Mouse (Mus musculus) layer of hippocampus, adult 9-10 months (tissue): Measurements from ENCODE around the gene Gba.

ENCODE experiments used
- DNase-seq: peaks from one replicate; pipeline ENCODE4 v3.0.0; 2022; ENCODE audit warnings: low spot score

Gba gene

DNA sequence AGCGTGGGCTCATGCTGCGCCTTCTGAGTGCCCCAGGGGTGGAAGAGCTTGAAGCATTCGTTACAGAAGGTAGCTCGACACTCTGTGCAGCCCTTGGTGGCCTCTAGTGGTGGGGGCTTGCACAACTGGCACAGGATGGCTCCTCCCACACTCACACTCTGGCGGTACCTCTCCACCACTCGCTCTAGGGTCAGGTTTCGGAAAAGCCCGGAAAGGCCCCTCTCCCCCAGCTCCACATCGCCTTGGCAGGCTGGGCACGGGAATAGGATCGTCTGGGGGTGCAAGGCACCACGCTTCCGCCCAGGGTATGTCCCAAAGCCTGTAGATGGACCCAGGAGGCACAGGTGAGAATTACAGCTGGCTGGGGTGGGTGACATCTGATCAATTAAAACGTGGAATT, 40.9 kb downstream of the Gba start:
- no peak for DNase-seq

DNA sequence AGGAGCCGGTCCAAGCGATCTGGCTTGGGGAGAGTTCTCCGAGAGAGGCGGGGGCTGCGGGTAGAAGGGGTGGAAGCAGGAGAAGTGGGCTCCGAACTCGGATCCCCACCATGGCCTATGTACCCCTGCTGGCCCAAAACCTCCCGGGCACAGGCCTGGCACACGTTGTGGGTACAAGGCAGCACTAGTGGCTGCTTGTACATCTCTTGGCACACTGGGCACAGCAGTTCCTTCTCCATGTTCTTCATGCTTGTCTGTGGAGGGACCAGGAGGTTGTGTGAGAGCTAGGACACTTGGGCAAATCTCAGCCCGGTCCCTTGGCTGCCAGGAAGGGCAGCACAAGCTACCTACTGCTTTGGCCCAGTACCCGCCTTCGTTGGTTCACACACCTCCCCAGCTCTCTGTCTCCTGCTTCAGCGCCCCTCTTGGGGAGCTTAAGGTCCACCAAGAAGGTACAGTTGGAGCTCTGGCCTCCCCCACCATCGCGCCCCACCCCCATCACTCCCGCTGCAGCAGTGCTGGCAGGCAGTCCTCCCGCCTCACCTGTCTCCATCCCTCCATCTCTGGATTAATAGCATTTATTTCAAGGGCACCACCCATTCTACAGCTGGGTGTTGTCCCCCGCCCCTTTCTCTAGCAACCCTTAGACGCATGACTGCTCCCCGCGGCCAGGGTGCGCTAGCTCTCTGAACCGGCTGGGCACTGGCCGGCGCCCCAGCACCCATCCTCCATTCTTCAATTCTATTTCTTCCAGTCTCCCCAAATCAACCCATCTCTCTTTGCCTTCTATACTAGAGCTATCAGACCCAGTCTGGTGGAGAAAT, 41.6 kb downstream of the Gba start:
- DNase-seq = no peak

DNA sequence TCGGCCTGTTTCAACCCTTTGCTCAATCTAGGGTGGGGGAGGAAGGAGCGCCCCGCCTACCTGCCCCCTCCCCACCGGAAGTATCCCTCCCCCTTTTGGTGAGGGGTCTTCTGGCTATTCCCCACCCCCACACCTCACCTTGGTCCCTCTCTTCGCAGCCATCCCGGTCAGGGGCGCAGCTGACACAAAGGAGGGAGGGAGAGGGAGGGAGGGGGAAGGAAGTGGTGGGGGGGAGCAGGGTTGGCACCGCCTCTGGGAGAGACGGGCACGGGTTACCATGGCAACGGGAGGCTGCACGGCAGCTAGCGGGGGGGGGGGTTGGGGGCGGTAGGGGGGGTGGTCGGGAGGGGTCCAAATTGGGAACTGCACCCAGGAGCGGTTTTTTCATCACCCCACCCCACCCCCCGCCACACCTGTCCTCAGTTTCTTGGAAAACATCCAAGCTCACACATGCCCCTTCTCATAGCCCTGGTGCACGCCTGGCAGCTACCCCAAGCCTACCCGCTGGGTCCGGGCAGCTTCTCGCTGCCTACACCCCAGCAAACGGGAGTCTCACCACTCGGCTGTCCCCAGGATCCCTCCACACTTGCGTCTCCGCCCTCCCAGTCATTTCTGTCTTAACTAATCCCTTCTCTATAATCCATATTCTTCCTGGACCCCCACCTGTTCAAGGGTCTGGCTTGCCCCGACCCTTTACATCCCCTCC, 42.4 kb downstream of the Gba start:
- DNase-seq = no peak

DNA sequence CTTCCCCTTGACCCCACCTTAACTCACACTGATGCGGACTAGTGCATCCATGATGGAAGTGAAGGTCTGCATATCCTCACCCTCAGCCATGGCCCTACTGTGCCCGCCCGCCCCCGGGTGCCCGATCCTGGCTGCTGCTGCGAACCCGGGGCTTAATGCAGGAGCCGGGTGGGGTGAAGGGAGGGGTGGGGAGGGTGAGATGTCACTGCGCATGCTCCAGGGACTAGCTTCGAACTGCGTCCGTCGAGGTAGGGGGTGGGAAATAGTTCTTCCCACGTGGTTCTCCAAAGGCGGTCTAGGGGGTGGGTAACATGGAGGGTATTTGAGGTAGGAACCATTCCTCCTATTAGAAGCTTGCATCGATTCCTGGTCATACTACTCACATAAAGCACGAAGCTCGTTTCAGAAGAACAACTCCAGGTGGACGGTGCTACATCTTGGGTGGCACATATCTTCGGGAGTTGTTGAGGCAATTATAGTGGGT, 43.0 kb downstream of the Gba start, which contains the start of gene Krtcap2:
Krtcap2 (plus strand) TSS at position 279 of the 484 bp plus-strand sequence.
- no peak for DNase-seq

DNA sequence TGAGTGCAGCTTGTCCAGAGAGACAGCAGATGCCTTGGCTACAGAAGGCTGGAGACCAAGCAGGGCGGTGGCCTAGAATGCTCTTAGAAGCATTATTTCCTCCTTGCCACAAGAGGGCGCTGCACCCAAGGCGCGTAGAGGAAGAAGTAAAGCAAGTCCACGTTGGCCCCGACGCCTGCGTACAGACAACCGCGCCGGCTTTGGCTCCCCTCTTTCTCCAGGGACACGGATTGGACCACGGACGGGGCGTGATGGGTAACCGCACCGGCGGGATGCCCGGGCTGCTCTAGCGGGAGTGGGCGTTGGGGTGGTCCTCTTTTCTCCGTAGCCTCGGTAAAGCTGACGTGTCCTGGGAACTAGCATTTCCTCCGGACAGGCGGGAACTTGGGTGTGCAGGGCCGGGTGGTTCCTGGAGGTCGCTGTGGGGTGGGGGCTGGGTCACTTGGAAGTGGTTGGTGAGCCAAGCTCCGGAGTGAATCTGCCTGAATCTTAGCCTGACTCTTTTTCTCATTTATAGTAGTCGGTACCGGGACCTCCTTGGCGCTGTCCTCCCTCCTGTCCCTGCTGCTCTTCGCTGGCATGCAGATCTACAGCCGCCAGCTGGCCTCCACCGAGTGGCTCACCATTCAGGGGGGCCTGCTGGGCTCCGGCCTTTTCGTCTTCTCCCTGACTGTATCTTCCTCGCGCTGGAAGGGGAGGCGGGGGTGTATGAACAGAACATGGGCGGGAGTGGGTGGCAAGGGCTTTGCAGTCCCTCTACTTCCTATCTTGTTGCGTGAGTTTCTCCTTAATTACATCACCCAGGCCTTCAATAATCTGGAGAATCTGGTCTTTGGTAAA, 43.8 kb downstream of the Gba start, which contains the start of gene Trim46:
Trim46 (minus strand) TSS at position 49 of the 840 bp plus-strand sequence.
- no peak for DNase-seq

DNA sequence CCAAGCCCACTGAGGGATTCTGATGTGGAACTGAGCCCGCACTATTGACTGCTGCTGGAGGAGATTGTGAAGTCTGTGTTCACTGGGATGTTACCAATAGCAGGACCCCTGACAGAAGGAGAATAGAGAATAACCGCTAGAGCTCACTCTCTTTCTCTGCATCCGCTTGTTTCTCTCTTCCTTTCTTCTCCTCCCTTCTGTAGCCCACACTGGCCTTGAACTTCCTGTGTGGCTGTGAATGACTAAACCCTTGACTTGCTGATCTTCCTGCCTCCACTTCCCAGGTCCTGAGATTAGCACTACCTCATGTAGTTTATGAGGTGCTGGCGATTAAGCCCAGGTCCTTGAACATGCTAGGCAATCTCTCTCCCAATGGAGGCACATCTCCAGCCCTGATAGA, 44.7 kb downstream of the Gba start:
- DNase-seq = no peak

DNA sequence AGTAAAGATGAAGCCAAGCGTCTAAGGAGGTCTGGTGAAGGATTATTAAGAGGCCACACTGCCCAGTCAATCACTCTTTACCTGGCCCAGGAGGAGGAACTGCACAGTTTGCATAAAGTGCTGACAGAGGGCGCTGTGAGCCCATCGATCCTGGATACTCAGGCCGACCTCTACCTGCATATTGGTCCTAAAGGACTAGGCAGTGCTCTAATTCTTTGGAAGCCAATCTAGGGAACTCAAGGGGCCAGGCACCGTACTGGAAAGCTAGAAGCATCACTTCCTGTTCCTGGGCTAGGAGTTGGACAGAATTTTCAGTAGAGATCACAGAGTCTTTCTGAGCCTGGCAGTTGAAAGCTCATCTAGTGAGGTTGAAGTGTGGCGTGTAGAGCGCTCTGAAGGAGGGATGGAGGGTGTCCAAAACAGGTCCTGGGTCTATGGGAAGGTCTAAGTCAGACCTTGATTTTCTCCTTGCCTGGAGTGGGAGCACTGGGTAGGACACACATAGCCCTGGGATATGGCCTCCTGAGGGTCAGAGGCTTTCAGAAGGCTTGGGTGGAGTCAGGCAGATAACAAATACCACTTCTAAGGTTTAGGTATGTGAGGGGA, 47.8 kb downstream of the Gba start:
- no peak for DNase-seq

DNA sequence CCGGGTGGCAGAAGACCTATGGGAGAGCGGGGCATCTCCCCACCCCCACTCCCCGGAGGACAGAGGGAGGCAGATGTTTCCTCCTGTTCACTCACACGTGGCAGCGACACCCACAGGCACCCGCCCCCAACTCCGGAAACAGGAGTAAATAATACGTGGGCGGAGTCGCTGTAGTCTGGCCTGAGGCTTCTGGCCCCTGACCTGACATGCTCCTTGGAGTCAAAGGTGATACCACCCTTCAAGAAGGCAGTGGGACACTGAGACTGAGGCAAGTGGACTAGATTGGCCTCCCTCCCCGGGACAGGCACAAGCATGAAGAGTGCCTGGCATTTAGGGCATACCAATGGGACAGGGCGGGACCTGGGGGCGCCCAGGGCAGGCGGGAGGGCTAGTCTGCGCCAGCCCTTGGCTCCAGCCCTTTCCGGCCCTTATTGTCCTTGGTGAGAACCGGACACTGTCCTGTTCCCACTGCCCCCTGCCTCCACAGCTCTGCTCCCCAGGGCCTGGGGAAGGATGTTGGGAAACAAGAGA, 48.7 kb downstream of the Gba start:
- DNase-seq = no peak

DNA sequence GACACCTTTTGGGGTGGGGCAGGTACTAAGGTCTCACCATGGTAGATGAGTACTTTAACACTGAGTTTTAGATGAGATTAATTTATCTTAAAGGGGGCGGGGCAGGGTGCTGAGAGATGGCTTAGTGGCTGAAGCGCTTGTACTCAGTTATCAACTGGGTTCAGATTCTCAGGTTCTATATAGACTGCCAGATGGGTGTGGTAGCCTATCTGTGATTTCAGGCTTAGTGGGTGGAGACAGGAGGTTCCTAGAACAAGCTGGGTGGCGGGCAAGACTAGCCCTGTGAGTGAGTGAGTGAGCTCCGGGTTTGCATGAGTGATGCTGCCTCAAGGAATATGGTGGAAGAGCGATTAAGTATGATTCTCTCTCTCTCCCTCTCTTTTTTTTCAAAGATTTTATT, 52.3 kb downstream of the Gba start:
- DNase-seq = no peak

DNA sequence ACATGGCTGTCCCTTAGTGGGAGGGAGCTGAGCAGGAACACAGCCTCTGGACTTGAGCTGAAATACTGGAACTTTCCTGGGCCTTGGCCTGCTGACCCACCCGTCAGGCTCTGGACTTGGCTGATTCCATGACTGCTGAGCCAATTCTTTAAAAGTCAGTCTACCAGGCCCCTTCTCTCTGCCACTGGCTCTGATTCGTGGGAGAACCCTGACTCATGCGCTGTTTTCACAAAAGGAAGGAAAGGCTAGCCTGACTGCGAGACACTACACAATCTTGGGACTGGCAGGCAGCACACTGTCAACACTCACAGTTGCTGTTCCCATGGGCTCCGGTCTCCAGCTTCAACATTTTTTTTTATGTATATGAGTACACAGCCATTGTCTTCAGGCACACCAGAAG, 53.4 kb downstream of the Gba start:
- DNase-seq = no peak
